Mouse (Mus musculus): ENCODE measurements around the gene B4galt3. TPM values are rescaled to one million over a fixed set of nuclear protein-coding genes. Genes with fewer than 3 reads are reported as not detected.

Gene B4galt3
- 72.1 and 80.6 TPM in 2 replicates for polyA plus RNA-seq (2016; fragmentation: Nextera tagmentation; extraction: Ambion mirVana)

DNA sequence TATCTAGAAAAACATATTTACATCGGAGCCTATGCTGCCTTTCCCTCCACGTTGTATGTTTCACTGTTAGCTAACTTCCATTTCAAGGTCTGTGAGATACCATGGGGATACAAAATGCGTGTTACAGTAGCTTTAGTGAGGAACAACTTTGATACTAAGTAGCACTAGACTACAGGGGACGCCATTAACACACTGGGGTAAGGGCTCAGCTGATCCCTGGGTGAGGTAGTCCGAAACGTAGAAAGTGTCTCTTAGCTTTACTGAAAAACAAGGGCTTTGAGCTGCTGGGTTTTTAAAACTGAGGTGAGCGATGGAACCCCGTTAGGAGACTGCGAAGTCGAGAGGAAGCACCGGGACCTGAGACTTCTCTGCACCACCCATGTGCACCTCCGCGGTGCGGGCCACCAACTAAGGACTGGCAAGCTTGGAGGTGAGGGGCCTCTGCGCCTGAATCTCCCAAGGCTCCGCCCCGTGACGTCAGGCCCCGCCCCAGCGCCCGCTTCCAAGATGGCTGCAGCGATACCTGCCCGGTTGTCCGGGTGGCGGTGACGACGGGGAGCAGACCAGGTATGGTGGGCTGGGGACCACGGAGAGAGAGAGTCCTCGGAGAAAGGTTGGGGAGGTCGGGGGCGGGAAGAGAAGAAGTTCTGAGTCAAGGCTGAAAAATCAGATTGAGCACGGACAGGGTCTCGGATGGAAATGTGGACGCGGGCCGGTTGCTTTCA is at the start of gene B4galt3:
Gene B4galt3 (plus strand): TSS at position 481 of the 725 bp plus-strand sequence.
- 3% methylated on average over 36 of the region's 36 CpGs for WGBS

DNA sequence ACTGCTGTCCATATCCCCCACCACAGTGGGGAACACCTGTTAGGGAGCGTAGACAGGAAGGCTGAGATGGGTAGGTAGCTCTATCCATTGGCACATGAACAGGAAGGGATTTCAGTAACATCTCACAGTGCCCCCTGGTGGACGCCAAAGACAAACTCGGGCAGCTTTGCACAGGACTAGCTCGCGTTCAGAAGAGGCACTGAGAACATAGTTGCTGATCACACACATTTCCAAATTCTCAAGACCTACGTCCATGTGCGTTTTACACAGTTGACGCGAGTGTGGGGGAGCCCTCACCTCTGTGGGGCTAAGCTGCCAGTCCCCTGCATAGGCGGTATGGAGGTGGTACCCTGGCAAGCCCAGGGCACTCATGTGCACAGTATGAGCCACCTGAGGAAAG is 49.3 kb upstream of the B4galt3 start:
- no peak overlapping the region for H3K27ac ChIP-seq (replicated peaks)
- peaks cover 13% of the 10 kb centered on the region for H3K36me3 ChIP-seq
- H3K9me3 ChIP-seq = no peaks in the 10 kb centered on the region
- no peak overlapping the region for H3K9ac ChIP-seq (replicated peaks)
- no peaks in the 10 kb centered on the region for H3K27me3 ChIP-seq
- peak overlapping the region; percentile 56; the same call in 1 of the 2 replicates for H3K4me3 ChIP-seq
- peak overlapping the region; percentile 82 for H3K4me2 ChIP-seq (replicated peaks)
- 6% methylated on average over 10 of the region's 10 CpGs for WGBS
- H3K4me1 ChIP-seq = peaks cover 16% of the 10 kb centered on the region
- ATAC-seq (ENCODE audit: low FRiP score, low read depth) = 0 out of 2 replicates have a peak, but pooled peaks have one; percentile 11

More for the DNA sequence above, at the start of gene B4galt3:
- Histone ChIP-seq H3K4me3 (peak within 1 kb of the TSS; percentile 80), H3K27me3 (no peaks in the 10 kb centered on the region), H3K4me2 (replicated peaks) (peak within 1 kb of the TSS; percentile 97), H3K4me1 (peaks cover 11% of the 10 kb centered on the region), H3K27ac (replicated peaks) (no peak within 1 kb of the TSS; the same call in 1 of the 2 replicates), H3K9ac (replicated peaks) (peak within 1 kb of the TSS; percentile 84), H3K36me3 (peaks cover 25% of the 10 kb centered on the region), H3K9me3 (no peaks in the 10 kb centered on the region)
- peak; percentile 97 for ATAC-seq (ENCODE audit: low FRiP score, low read depth)

DNA sequence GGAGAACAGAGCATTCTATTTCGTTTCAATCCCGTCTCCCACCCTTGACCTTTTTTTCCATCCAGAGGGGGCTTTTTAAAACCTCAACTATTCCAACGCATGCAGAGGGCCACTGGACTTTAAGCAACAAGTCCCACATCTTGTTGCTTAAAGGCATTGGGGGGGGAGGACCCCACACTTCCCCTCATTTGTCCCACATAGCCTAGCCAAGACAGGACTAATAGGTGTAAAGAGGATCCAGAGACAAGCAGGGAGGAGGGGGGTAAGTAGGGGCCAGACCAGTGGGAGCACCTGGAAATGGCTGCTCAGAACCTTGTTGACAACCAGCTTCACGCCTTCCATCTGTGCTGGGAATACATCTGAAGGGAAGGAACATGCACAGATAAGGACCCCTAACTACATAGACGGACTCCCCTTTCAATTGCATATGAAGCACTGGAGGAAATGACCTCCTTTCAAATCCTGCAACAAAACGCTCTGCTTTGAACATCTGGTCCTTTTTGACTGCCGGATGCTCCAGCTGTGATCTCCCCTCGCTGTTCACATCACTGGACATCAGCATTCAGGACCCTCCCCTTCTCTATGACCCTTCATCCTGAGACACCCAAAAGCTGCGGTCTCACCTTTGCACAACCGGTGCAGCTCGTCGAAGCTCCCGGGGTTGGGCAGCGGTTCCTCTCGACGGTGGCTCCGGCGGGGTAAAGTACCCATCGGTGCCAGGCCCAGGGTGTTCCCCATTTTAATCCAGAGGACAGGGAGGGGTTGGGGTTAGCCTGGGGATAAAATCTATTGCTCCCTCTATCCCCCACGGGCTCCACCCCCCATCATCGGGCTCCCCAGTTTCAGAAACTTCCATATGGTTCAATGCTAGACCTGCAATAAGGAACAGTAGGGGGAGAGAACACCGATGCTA is 48.6 kb upstream of the B4galt3 start:
- peaks cover 13% of the 10 kb centered on the region for H3K36me3 ChIP-seq
- peaks cover 16% of the 10 kb centered on the region for H3K4me1 ChIP-seq
- no peaks in the 10 kb centered on the region for H3K27me3 ChIP-seq
- WGBS = 6% methylated on average over 22 of the region's 22 CpGs
- H3K9me3 ChIP-seq = no peaks in the 10 kb centered on the region
- H3K4me3 ChIP-seq = peak overlapping the region; percentile 56
- H3K9ac ChIP-seq (replicated peaks) = peak overlapping the region; percentile 43
- H3K27ac ChIP-seq (replicated peaks) = 0 out of 2 replicates have a peak overlapping the region, but pooled peaks have one; percentile 46
- H3K4me2 ChIP-seq (replicated peaks) = peak overlapping the region; percentile 82
- no peak for ATAC-seq (ENCODE audit: low FRiP score, low read depth)

DNA sequence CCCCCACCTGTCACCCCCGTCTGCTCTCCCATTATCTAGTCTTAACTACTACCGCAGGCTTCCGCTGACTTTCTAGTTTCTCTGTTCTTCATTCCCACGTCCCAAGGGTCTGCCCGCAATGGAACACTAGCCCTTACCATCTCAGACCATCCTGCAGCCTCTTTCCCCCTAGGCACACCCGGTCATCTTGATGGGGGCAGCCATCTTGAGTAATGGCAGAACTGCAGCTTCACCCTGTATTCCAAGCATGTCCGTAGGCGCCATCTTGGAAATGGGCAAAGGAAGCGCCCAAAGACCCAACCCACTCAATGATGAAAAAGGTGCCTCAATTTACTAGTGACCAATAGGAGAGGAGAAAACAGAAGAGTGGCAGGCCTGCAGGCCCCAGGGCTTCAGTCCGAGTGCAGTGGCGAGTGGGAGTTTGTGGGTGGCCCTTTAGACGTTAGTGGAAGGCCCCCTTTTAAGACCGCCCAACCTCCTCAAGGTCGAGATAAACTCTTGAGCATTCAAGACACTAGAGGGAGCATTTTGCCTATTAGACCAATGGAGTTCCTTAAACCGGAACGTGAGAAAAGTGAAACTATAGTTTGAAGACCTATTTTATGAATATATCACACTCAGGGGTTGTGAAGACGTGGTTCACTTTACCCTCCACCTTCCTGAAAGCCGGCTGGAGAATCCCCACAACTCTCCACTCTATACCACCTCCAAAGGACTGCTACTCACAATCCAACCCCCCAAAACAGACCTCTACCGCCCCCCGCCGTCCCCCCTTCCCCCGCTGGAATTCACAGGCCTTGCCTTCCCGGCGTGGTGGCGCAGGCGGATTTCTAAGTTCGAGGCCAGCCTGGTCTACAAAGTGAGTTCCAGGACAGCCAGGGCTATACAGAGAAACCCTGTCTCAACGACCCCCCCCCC is 47.6 kb upstream of the B4galt3 start, which contains the start of gene Tomm40l:
Gene Tomm40l (minus strand): TSS at position 277 of the 918 bp plus-strand sequence.
- peak within 1 kb of the TSS; percentile 43 for H3K9ac ChIP-seq (replicated peaks)
- H3K4me3 ChIP-seq = peak within 1 kb of the TSS; percentile 56
- no peaks in the 10 kb centered on the region for H3K27me3 ChIP-seq
- ATAC-seq (ENCODE audit: low FRiP score, low read depth) = peak; percentile 96
- peak within 1 kb of the TSS; percentile 70 for H3K27ac ChIP-seq (replicated peaks)
- 3% methylated on average over 28 of the region's 28 CpGs for WGBS
- no peaks in the 10 kb centered on the region for H3K9me3 ChIP-seq
- peaks cover 13% of the 10 kb centered on the region for H3K36me3 ChIP-seq
- peaks cover 16% of the 10 kb centered on the region for H3K4me1 ChIP-seq
- H3K4me2 ChIP-seq (replicated peaks) = peak within 1 kb of the TSS; percentile 82

DNA sequence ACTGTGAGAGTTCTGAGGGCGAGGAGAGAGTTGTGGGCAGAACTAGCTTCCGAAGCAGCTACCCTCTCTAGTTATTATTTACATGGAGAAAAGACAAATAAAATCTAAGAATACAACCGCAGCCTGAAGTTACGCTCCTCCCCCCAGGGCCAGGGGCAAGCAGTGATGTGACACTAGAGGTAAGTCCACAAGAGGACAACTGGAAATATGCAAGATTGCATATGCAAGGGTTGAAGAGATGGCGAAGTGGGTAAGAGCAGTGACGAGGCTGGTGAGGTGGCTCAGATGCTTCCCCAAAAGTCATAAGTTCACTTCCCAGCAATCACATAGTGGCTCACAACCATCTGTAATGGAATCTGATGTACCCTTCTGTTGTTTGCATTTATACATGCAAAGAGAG is 47.0 kb upstream of the B4galt3 start:
- Histone ChIP-seq H3K9ac (replicated peaks) (no peak overlapping the region), H3K36me3 (peaks cover 13% of the 10 kb centered on the region), H3K4me2 (replicated peaks) (peak overlapping the region; percentile 82), H3K9me3 (no peaks in the 10 kb centered on the region), H3K4me1 (peaks cover 16% of the 10 kb centered on the region), H3K27ac (replicated peaks) (peak overlapping the region; percentile 70), H3K4me3 (peak overlapping the region; percentile 56), H3K27me3 (no peaks in the 10 kb centered on the region)
- ATAC-seq (ENCODE audit: low FRiP score, low read depth) = no peak
- 80% methylated on average over 6 of the region's 6 CpGs for WGBS

DNA sequence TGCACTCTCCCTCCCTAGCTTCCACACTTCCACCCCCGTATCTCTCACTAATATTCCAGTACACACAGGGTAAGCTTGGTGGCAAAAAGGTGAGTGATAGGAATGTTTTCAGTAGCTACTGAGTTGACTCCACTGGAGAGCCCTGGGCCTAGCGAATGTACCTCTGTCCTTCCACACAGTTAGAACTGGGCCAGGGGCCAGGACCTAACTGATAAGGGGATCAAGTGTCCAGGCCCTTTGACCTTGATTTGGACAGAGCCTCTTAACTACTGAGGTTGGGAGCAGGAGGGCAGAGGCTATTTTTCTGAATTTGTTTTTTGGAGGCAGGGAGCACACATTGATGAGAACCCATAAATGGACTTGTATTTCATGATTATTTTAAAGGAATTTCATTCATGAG is 46.3 kb upstream of the B4galt3 start:
- no peak overlapping the region for H3K27ac ChIP-seq (replicated peaks)
- no peaks in the 10 kb centered on the region for H3K9me3 ChIP-seq
- H3K9ac ChIP-seq (replicated peaks) = no peak overlapping the region
- H3K4me3 ChIP-seq = no peak overlapping the region
- no peaks in the 10 kb centered on the region for H3K27me3 ChIP-seq
- no peak for ATAC-seq (ENCODE audit: low FRiP score, low read depth)
- H3K4me1 ChIP-seq = peaks cover 16% of the 10 kb centered on the region
- 90% methylated on average over 2 of the region's 2 CpGs for WGBS
- H3K4me2 ChIP-seq (replicated peaks) = no peak overlapping the region
- H3K36me3 ChIP-seq = peaks cover 10% of the 10 kb centered on the region

DNA sequence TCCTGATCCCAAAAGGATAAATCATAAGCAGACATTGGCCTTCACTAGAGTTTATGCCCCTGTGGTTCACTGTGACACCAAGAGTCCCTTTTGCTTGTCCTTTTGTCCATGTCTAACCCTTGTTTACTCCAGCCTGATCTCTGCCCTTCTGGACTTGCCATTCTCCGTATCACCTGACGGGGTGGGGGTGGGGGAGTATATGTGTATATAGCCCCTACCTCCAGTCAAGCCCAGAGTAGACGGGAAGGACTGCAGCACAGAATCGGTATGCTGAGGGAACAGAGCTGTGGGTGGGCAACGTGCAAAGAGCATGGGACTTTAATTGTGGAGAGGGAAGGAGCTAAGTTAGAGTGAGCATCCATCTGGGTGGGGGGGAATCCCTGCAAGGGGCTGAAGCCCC is 45.3 kb upstream of the B4galt3 start, which contains the start of gene Apoa2:
Gene Apoa2 (plus strand): TSS at position 198 of the 400 bp plus-strand sequence.
- ATAC-seq (ENCODE audit: low FRiP score, low read depth) = no peak
- Histone ChIP-seq H3K27me3 (no peaks in the 10 kb centered on the region), H3K9me3 (no peaks in the 10 kb centered on the region), H3K4me3 (no peak within 1 kb of the TSS), H3K4me1 (peaks cover 21% of the 10 kb centered on the region), H3K27ac (replicated peaks) (no peak within 1 kb of the TSS), H3K9ac (replicated peaks) (no peak within 1 kb of the TSS), H3K36me3 (peaks cover 3% of the 10 kb centered on the region), H3K4me2 (replicated peaks) (no peak within 1 kb of the TSS)
- WGBS = 80% methylated on average over 5 of the region's 5 CpGs

DNA sequence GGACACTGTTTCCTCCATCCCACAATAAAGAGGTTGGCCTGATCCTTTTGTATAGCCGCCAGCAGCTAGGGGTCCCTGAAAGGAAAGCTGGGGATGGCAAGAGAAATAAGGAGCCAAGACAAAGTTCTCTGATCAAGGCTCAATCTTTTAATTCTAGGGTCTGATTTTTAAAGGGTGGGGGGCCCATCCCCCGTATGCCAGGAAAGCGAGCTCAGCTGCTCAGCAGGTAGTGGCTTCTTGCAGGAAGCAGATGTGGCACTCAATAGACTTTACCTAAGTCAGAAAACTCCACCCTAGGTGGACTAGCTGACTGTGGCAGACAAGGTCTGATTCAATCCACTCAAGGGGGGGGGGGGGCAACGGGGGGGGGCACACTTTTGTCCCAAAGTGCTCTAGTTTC is 43.3 kb upstream of the B4galt3 start:
- H3K36me3 ChIP-seq = no peaks in the 10 kb centered on the region
- ATAC-seq (ENCODE audit: low FRiP score, low read depth) = no peak
- H3K4me2 ChIP-seq (replicated peaks) = no peak overlapping the region
- H3K27me3 ChIP-seq = no peaks in the 10 kb centered on the region
- no peak overlapping the region for H3K4me3 ChIP-seq
- no peak overlapping the region for H3K9ac ChIP-seq (replicated peaks)
- H3K4me1 ChIP-seq = peaks cover 13% of the 10 kb centered on the region; the same call in 1 of the 2 replicates
- no peaks in the 10 kb centered on the region for H3K9me3 ChIP-seq
- no peak overlapping the region for H3K27ac ChIP-seq (replicated peaks)
- 31% methylated on average over 4 of the region's 4 CpGs for WGBS

DNA sequence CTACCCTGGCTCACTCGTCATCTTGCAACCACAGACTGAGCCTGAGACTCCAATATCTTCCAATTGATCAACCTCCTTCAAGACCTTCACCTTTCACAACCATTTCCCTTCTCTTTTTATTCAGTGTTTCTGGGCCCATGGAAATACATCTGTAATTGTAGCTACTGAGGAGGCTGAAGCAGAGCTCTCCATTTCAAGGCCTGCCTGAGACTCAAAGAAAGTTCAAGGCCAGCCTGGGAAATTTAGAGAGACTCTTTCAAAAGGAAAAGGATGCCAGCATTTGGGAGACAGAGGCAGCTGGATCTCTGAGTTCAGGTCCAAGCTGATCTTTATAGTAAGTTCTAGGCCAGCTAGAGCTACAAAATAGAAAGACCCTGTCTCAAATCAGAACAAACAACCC is 42.2 kb upstream of the B4galt3 start:
- no peak for ATAC-seq (ENCODE audit: low FRiP score, low read depth)
- peaks cover 8% of the 10 kb centered on the region; the same call in 1 of the 2 replicates for H3K4me1 ChIP-seq
- H3K9me3 ChIP-seq = no peaks in the 10 kb centered on the region
- H3K9ac ChIP-seq (replicated peaks) = no peak overlapping the region
- H3K36me3 ChIP-seq = no peaks in the 10 kb centered on the region
- no peaks in the 10 kb centered on the region for H3K27me3 ChIP-seq
- H3K27ac ChIP-seq (replicated peaks) = no peak overlapping the region
- H3K4me3 ChIP-seq = no peak overlapping the region
- 86% methylated on average over 1 of the region's 1 CpGs for WGBS
- H3K4me2 ChIP-seq (replicated peaks) = no peak overlapping the region

DNA sequence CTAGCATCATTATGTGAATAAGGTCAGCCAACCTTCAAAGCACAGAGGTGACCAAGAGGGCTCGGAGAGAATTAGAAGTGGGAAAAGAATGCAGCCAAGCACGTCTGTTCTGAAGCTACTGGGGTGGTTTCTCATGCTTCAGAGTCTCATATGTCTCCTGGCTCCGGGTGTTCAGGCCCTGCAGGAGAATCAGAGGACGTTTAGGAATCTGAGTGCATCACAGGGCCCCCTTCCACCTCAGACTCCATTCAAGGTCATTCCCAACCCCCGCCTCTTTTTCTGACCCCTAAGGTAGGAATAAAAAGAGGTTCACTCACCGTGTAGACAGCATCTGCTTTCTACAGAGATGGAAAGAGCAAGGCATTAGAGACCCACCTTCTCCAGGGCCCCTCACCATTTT is 40.4 kb upstream of the B4galt3 start:
- WGBS = 28% methylated on average over 6 of the region's 6 CpGs
- H3K9ac ChIP-seq (replicated peaks) = no peak overlapping the region
- H3K4me1 ChIP-seq = peaks cover 8% of the 10 kb centered on the region; the same call in 1 of the 2 replicates
- no peak overlapping the region for H3K4me3 ChIP-seq
- peaks cover 14% of the 10 kb centered on the region for H3K36me3 ChIP-seq
- no peak for ATAC-seq (ENCODE audit: low FRiP score, low read depth)
- H3K9me3 ChIP-seq = no peaks in the 10 kb centered on the region
- H3K27me3 ChIP-seq = no peaks in the 10 kb centered on the region
- H3K4me2 ChIP-seq (replicated peaks) = no peak overlapping the region
- no peak overlapping the region for H3K27ac ChIP-seq (replicated peaks)

DNA sequence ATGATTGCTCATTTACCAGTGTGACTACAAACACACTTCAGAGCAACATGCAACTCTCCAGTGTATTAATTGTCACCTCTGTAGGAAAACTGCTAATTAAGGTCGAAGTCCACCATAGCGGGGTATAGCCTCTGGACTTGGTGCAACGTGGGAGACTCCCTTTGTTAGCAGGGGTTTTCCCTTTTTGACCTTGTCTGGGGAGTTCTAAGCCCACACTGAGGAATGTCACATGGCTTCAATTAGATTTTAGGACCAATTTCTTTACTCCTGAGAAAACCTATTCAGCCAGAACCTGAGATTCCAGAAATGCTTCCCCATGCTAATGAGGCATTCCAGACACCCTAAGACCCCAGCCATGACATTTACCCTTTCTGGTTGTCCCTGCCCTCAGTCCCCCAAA is 39.9 kb upstream of the B4galt3 start:
- Histone ChIP-seq H3K4me2 (replicated peaks) (no peak overlapping the region), H3K4me1 (peaks cover 8% of the 10 kb centered on the region; the same call in 1 of the 2 replicates), H3K9ac (replicated peaks) (no peak overlapping the region), H3K27me3 (no peaks in the 10 kb centered on the region), H3K36me3 (peaks cover 19% of the 10 kb centered on the region), H3K4me3 (no peak overlapping the region), H3K9me3 (no peaks in the 10 kb centered on the region), H3K27ac (replicated peaks) (no peak overlapping the region)
- no peak for ATAC-seq (ENCODE audit: low FRiP score, low read depth)
- WGBS = 45% methylated on average over 3 of the region's 3 CpGs

All from midbrain, embryonic 12.5 days (tissue).